Comparison of ENCODE assay signal across 8 mouse cellular contexts in genomic region chr4:132756974-132757373, GRCm38 (mm10). TPM values are rescaled to one million over a fixed set of nuclear protein-coding genes. Genes with fewer than 3 reads are reported as not detected.
A peak's percentile ranks its signal among the peaks of the same experiment; 100 is the strongest.
DNase-seq lines count a peak whose midpoint lies in the region; ATAC-seq and TF ChIP-seq lines count a peak whose summit lies in the region.

Gene Smpdl3b, minus strand, starts transcription at chr4:132757252.

- peaks cover 11% of the 10 kb centered on the region for H3K4me1 ChIP-seq in hindbrain, embryonic 15.5 days (replicated peaks)

- peak within 1 kb of the TSS; percentile 78 for H3K4me3 ChIP-seq in gastrocnemius, adult 2 months
- H3K4me3 ChIP-seq in hindbrain, embryonic 15.5 days, result peak within 1 kb of the TSS; percentile 45

- peak; percentile 64 for TF ChIP-seq CTCF in gastrocnemius, adult 2 months (IDR thresholded peaks at IDR 0.05)

- intact Hi-C loops in gastrocnemius, adult 2 months (cut with DNase I), result no loop called here

- H3K9me3 ChIP-seq in hindbrain, embryonic 15.5 days, result no peaks in the 10 kb centered on the region

- H3K27ac ChIP-seq in gastrocnemius, adult 2 months, result peak within 1 kb of the TSS; percentile 55; the same call in 1 of the 2 replicates
- no peak within 1 kb of the TSS for H3K27ac ChIP-seq in hindbrain, embryonic 15.5 days (replicated peaks)

- H3K9ac ChIP-seq in hindbrain, embryonic 15.5 days, result peak within 1 kb of the TSS; percentile 43

- peaks cover 21% of the 10 kb centered on the region for H3K27me3 ChIP-seq in hindbrain, embryonic 15.5 days

- DNase-seq in R1 (ENCODE audit: low read depth, low spot score), result peak; percentile 87
- peak; percentile 36 to 58 for DNase-seq in cerebellum, postnatal 4 days (ENCODE audit: low spot score in 2 of 2)
- peak; percentile 86 for DNase-seq in gastrocnemius, adult 2 months
- peak; percentile 55 for DNase-seq in left cerebral cortex, adult 11 months (ENCODE audit: low spot score)
- DNase-seq in lung, postnatal 36 days, result peak; percentile 84
- DNase-seq in retina, postnatal 1 day, result peak; percentile 84
- no peak for DNase-seq in spleen, adult 12 weeks (ENCODE audit: low spot score)

- under 1% methylated on average over 22 of the region's 22 CpGs for WGBS in hindbrain, embryonic 15.5 days

- no peaks in the 10 kb centered on the region for H3K36me3 ChIP-seq in hindbrain, embryonic 15.5 days

- H3K4me2 ChIP-seq in hindbrain, embryonic 15.5 days, result peak within 1 kb of the TSS; percentile 98

- peak; percentile 72 for ATAC-seq in hindbrain, embryonic 15.5 days (ENCODE audit: low FRiP score, low read depth)

RNA-seq across cellular contexts. Expression of gene Smpdl3b, which starts in this region (rescaled TPM):
- under 1 TPM; 0.47 to 0.66 TPM for total RNA-seq in gastrocnemius, adult 2 months (2021)
- polyA plus RNA-seq in hindbrain, embryonic 15.5 days (2015; fragmentation: Nextera tagmentation; extraction: Ambion mirVana), result 0.54 and 0.71 TPM in 2 replicates

Comparison
In these comparisons a context has a peak if more than half of its experiments do, and no peak if none do; other contexts are left out.
1. Peak in DNase-seq, H3K4me3 ChIP-seq and H3K27ac ChIP-seq in gastrocnemius, adult 2 months; RNA of the gene not detected or under 1 TPM.
2. Peak in ATAC-seq, H3K4me3 ChIP-seq, H3K9ac ChIP-seq and H3K4me2 ChIP-seq in hindbrain, embryonic 15.5 days; RNA of the gene not detected or under 1 TPM.